Mouse (Mus musculus) right cerebral cortex, postnatal 14 days (tissue): ENCODE data around the gene Cdk18.
A peak's percentile ranks its signal among the peaks of the same experiment; 100 is the strongest.
"Not testable (repeated sequence)": the region's sequence is repeated elsewhere in the genome, so short reads cannot be mapped to it uniquely, and the experiment has no call there.

ENCODE experiments used
- DNase-seq: peaks from one replicate; pipeline ENCODE4 v3.0.0; 2022

The Cdk18 gene

GRCm38 (mm10) chr1:132139416-132139864 is at the start of gene Cdk18:
Gene Cdk18, minus strand, starts transcription at chr1:132139684.
- no peak for DNase-seq

- no peak for DNase-seq
Measured at GRCm38 (mm10) chr1:132189231-132189630, 49.7 kb upstream of the Cdk18 start.

DNA sequence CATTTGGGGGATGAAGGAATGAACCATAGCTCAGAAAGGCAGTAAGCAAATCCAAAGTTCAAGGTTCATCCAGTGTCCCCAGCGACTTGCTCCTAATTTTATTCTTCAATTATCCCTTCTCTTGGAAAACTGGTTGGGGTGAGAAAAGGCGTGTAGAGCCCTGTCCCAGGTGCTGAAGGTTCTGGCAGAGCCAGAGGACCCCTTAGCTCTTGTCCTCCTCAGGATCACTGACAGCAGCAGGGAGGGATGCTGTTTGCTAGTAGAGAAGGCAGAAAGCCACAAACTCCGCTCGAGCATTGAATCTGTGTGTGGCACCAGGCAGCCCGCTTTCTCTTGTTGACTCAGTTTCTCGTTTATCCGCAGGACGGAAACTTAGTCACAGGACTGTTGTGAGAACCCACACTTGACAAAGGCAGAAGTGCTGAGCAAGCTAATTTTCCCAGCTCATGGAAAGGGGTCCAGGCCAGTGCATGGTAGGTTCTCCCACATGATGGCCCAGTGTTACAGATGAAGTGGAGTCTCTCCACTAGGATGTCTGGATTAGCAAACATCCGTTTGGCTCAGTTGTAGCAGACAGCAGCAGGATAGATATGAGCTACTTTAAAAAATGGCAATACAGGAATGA is 49.1 kb upstream of the Cdk18 start:
- no peak for DNase-seq

- no peak for DNase-seq
Measured at GRCm38 (mm10) chr1:132186303-132186702, 46.8 kb upstream of the Cdk18 start.

DNA sequence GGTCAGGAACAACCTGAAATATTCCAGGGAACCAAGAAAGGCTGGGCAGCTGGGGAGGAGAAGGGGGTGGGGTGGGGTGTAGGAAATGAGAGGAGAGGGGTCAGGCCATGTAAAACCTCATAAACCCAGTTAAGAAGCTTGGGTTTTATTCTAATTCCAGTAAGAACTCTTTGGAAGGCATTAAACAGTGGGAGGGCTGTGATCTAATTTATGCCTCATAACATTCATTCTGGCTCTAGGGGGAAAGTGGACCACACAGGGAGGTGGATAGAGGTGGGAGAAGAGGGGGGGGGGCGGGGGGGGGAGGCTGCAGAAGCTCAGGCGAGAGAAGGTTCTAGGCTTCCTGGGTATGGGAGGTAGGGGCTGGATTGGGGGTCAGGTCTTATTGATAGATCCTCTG is 32.1 kb upstream of the Cdk18 start:
- DNase-seq = no peak

GRCm38 (mm10) chr1:132170698-132171097 is 31.2 kb upstream of the Cdk18 start:
- no peak for DNase-seq

DNA sequence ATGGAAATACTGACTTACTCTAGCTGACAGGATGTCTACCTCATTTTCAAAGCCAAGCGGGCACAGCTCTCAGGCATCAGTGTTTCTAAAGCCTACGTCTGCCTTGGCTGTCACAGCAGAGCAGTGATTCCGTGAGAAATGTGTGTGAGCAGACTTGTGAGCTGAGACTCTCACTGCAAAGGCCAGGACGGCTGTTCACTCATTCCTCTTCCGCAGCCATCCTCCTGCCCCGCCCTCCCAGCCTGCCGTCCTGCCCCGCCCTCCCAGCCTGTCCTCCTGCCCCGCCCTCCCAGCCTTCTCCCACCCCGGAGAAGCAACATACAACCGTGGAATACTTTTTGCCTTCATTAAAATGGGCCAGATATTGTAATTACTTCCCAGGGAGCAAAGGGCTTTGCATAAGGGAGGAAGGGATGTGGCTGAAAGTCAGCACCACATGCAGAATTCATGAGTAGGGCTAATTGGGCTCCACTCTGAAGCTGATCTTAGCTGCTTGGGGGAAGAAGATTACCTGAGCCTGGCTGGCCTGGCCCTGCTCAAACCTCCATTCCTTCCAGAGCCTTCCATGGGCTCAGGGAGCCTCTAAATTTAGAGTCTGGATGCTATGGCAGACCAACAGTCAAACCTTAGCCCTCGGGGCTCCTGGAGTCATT is 28.8 kb upstream of the Cdk18 start:
- DNase-seq = peak; percentile 17

- no peak for DNase-seq
Measured at GRCm38 (mm10) chr1:132165859-132166258, 26.4 kb upstream of the Cdk18 start.

DNA sequence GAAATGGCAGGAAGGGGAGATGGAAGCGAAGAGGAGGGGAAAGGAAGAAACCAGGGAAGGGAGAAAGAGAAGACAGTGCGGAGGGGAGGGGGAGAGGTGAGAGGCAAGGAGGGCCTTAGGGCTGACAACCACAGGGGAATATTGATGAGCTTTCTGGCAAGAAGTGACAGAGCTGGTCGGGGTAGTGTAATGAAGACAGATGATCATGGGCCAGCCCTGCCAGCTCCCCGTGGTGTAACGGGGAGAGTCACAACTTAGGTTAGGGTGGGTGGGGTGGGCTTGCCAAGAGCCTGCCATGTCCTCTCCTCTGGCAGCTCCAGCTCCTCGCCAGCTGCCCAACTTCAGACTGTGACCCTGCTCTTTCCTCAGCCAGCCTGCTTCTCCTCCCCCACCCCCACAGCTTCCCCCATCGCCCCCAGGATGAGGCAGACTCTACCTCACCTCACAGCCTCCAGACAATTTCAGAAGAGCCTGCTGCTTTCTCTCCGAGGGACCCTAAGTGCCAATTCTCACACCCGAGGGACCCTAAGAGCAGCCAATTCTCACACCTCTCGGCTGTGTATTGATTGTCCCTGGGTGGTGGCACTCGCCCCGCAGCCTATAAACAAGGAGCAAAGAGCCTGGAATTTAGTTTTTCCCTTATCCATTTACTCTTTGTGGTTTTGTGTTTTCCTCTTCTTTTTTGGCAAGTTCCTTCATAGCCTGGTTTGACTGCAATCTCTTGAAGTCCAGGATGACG is 25.5 kb upstream of the Cdk18 start:
- no peak for DNase-seq

DNA sequence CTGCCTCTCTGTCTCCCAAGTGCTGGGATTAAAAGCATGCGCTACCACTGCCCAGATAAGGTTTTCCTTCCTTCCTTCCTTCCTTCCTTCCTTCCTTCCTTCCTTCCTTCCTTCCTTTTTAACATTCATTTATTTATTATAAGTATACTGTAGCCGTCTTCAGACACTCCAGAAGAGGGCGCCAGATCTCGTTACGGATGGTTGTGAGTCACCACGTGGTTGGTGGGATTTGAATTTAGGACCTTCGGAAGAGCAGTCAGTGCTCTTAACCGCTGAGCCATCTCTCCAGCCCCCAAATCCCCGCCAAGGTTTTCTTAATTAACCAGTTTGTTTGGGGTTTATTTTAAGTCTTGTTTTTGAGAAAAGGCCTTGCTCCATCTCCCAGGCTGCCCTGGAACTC is 23.1 kb upstream of the Cdk18 start:
- not testable (repeated sequence) for DNase-seq

- no peak for DNase-seq
Measured at GRCm38 (mm10) chr1:132161211-132161880, 21.9 kb upstream of the Cdk18 start.

DNA sequence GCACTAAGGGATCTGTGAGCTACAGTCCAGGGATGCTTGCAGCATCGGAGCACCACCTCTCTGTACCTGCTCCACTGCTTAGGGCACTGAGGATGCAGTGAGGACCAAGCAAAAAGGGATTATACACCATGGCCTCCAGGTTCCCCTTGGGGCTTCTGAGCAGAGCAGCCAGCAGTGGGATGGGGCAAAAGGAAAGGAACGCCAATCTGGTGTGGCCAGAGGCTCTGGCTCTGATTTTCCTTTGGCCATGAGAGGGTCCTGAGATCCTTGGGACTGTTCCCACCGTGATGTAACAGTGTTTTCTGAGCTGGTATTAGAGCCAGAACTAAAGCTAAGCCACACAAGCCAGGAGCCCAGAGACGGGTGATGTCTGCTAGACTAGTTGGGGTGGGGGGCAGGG is 20.2 kb upstream of the Cdk18 start:
- no peak for DNase-seq

DNA sequence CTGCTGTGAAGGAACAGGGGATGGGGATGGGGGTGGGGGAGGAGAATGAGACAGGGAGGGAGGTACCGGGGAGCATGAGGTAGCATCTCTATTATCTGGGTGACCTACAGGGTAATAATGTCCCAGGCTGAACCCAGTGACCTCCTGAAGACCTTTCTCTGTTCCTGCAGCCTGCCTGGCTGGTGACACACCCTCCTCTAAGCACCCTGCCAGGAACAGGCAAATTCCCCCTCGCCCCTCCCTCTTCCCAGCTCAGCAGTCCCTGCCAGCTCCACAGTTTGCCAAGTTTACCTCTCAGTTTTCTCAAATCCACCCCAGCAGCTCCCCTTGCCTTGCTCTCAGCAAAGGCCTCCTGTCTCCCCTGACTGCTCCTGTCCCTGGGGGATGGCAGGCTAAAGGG is 19.3 kb upstream of the Cdk18 start:
- no peak for DNase-seq

DNA sequence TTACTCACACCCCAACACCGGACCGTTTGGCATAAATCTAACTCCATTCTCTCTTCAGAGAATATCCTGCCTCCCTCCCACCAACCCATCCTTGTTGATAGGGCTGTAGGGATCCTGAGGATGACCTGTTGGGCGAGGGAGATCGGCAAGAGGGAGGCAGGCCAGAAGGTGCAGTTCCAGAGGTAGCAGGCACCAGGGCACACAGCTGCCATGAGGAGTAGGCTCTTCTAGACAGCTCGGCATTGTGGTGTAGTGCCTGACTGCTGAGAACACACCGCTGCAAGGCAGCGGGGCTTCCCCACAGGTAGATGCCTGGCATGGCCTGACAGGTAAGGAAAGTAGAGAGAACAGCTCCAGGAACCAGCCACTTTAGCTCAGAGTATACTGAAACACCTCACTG is 18.3 kb upstream of the Cdk18 start:
- DNase-seq = no peak

- peak; percentile 94 for DNase-seq
Measured at GRCm38 (mm10) chr1:132157016-132157781, 17.7 kb upstream of the Cdk18 start.

GRCm38 (mm10) chr1:132155737-132156136 is 16.3 kb upstream of the Cdk18 start:
- DNase-seq = peak; percentile 78

GRCm38 (mm10) chr1:132153691-132154090 is 14.2 kb upstream of the Cdk18 start:
- no peak for DNase-seq

DNA sequence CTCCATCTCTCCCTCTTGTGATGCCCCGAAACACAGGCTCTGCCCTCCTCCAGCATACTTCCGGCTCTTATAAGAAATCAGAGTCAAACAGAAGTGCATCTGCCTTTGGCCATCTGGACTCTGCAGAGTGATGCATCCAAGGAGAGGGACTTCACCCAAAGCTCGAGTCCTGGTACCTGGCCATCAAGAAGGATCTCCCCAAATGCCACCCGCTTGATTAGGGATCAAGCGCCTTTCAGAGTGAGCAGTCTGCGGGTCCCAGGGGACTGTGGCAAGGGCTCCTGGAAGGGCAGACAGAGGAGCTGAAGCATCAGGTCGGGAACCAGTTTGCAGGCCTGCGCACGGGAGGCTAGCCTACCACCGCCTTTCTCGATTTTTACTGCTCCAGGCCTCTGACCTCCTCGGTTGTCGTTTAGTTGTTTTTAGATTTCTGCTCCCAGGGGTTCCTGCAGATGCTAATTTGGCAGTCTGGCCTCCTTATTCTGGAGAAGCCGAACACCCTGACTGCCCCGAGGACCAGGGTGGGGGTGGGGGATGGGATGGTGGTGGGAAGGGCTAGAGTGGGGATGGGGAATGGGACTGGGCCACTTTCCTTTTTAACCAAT is 13.7 kb upstream of the Cdk18 start:
- no peak for DNase-seq

DNA sequence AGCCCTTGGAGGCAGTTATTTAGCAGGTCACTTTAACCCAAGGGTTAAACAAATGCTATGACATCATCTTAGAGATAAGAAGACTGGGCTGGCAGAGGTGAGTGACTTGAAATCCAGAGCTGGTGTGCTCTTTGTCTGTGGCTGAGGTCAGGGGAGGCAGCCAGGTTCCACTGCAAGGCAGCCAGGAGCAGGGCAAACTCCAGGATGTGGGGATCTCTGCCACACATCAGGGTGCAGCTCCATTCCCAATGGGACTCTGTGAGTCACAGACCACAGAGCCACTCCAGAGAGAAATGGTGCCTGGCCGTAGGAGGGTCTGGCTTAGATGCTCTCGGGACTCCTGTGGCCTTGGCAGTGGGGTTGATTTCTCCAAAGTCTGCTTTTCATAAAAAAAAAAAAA is 12.4 kb upstream of the Cdk18 start:
- DNase-seq = no peak

- no peak for DNase-seq
Measured at GRCm38 (mm10) chr1:132150817-132151601, 11.5 kb upstream of the Cdk18 start.

DNA sequence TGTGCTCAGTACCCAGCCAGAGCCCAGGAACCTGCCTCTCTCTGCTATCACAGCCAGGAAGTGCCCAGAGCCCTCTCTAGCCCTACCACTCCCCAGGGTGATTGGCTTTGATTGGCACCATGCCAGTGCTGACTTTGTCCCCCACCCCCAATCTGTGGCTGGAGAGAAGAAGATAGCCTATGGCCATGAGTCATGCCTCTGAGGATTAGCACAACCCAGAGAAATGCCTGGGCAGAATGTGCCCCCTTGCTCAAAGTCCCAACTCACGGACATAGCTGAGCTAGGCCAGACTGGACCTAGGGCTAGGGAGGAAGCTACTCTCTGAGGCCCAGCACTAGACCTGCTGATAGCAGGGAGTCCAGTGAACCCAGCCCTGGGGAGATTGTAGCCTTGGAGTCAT is 10.7 kb upstream of the Cdk18 start:
- DNase-seq = no peak

- DNase-seq = no peak
Measured at GRCm38 (mm10) chr1:132149410-132149809, 9.9 kb upstream of the Cdk18 start.
